Mouse (Mus musculus) gastrocnemius, postnatal 10 days (tissue): ENCODE results near the gene Trappc2l. TPM values are rescaled to one million over a fixed set of nuclear protein-coding genes. Genes with fewer than 3 reads are reported as not detected.
A peak's percentile ranks its signal among the peaks of the same experiment; 100 is the strongest.
"Not testable (repeated sequence)": the region's sequence is repeated elsewhere in the genome, so short reads cannot be mapped to it uniquely, and the experiment has no call there.

Experiments
- DNase-seq: peaks from one replicate; pipeline ENCODE4 v3.0.0; 2021; ENCODE audit warnings: mixed read lengths
- total RNA-seq, 2 experiments: library from RNA; stranded (reverse); gene quantifications; 2 replicates each; pipeline ENCODE4 v1.2.3; 2021

Gene Trappc2l
- total RNA-seq, 2 experiments from 2014 or later, result 52.7 to 52.8 TPM

GRCm38 (mm10) chr8:122624653-122625052, 13.2 kb downstream of the Trappc2l start:
- DNase-seq, result no peak

- no peak for DNase-seq
Measured at GRCm38 (mm10) chr8:122625811-122626210, 14.4 kb downstream of the Trappc2l start.

- DNase-seq, result no peak
Measured at GRCm38 (mm10) chr8:122626896-122627295, 15.5 kb downstream of the Trappc2l start.

GRCm38 (mm10) chr8:122629388-122629787, 17.9 kb downstream of the Trappc2l start:
- no peak for DNase-seq

- DNase-seq, result no peak
Measured at GRCm38 (mm10) chr8:122630696-122631095, 19.3 kb downstream of the Trappc2l start.

GRCm38 (mm10) chr8:122632134-122632533, 20.7 kb downstream of the Trappc2l start:
- not testable (repeated sequence) for DNase-seq

GRCm38 (mm10) chr8:122633205-122633604, 21.8 kb downstream of the Trappc2l start:
- no peak for DNase-seq

- DNase-seq, result no peak
Measured at GRCm38 (mm10) chr8:122635878-122636802, 24.7 kb downstream of the Trappc2l start.

GRCm38 (mm10) chr8:122636803-122637175, 25.3 kb downstream of the Trappc2l start:
- DNase-seq, result peak; percentile 68

GRCm38 (mm10) chr8:122637230-122637629, 25.8 kb downstream of the Trappc2l start:
- DNase-seq, result no peak

- DNase-seq, result no peak
Measured at GRCm38 (mm10) chr8:122638601-122639000, 27.2 kb downstream of the Trappc2l start.

GRCm38 (mm10) chr8:122639521-122640248, 28.2 kb downstream of the Trappc2l start:
- DNase-seq, result peak; percentile 69

- DNase-seq, result no peak
Measured at GRCm38 (mm10) chr8:122640825-122641224, 29.4 kb downstream of the Trappc2l start.

GRCm38 (mm10) chr8:122641406-122641805, 30.0 kb downstream of the Trappc2l start:
- DNase-seq, result no peak

- DNase-seq, result no peak
Measured at GRCm38 (mm10) chr8:122642071-122642470, 30.6 kb downstream of the Trappc2l start.

- no peak for DNase-seq
Measured at GRCm38 (mm10) chr8:122644175-122644954, 32.9 kb downstream of the Trappc2l start.

- no peak for DNase-seq
Measured at GRCm38 (mm10) chr8:122646337-122646736, 34.9 kb downstream of the Trappc2l start.

- DNase-seq, result no peak
Measured at GRCm38 (mm10) chr8:122648192-122648970, 36.9 kb downstream of the Trappc2l start.

GRCm38 (mm10) chr8:122651326-122651921, 40.0 kb downstream of the Trappc2l start:
- DNase-seq, result peak; percentile 61

GRCm38 (mm10) chr8:122652643-122653042, 41.2 kb downstream of the Trappc2l start:
- DNase-seq, result no peak

- peak; percentile 56 for DNase-seq
Measured at GRCm38 (mm10) chr8:122654768-122655167, 43.3 kb downstream of the Trappc2l start.
